25 mouse cellular contexts compared by ENCODE assay signal in the genomic region with DNA sequence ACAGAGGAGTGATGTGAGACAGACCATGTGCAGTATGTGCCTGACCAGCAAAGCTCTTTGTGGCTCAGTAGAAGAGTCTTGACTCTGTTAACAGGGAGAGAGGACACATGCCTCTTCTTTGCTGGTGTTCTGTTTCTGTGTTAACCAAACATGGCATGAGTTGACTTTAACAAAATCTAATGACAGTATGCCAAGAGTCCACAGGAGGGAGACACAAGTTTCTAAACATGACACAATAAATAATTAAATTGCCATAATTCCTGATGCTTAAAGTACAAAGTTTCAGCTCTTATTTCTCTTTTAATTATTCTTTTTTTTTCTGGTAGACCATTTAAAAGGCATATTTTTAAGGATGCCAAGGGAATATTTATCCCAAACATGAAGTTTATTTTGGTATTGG.
DNase-seq lines count a peak whose midpoint lies in the region; ATAC-seq and TF ChIP-seq lines count a peak whose summit lies in the region.
"Had no signal": no experiment of that assay in that cellular context is flagged by ENCODE, and none has a peak within 500 bp of the region (broad histone marks: within the 10 kb centered on the region; RNA-seq: fewer than 3 reads in every experiment).

No protein-coding gene starts in this region.

- no peak overlapping the region for H3K27ac ChIP-seq in forebrain, postnatal 0 days (ENCODE audit: low read depth, low read length)
- H3K27ac ChIP-seq in forebrain, embryonic 10.5 days: no peak overlapping the region
- H3K27ac ChIP-seq in kidney, postnatal 0 days: no peak overlapping the region
- H3K27ac ChIP-seq in kidney, embryonic 14.5 days (ENCODE audit: low read depth, low read length): no peak overlapping the region
- no peak overlapping the region for H3K27ac ChIP-seq in left cerebral cortex, adult 2 months
- H3K27ac ChIP-seq in midbrain, postnatal 0 days (ENCODE audit: low read depth, low read length): no peak overlapping the region
- H3K27ac ChIP-seq in midbrain, embryonic 16.5 days (ENCODE audit: low read length): no peak overlapping the region
- H3K27ac ChIP-seq: embryonic facial prominence, embryonic 10.5 days; embryonic facial prominence, embryonic 12.5 days; forebrain, embryonic 12.5 days had no signal

- H3K9me3 ChIP-seq in forebrain, postnatal 0 days (ENCODE audit: low read length): no peaks in the 10 kb centered on the region
- H3K9me3 ChIP-seq in forebrain, embryonic 10.5 days: no peaks in the 10 kb centered on the region
- H3K9me3 ChIP-seq in kidney, postnatal 0 days (replicated peaks; ENCODE audit: low read length): no peaks in the 10 kb centered on the region
- H3K9me3 ChIP-seq in kidney, embryonic 14.5 days (ENCODE audit: control insufficient read depth, low read length): no peaks in the 10 kb centered on the region
- H3K9me3 ChIP-seq in midbrain, postnatal 0 days (ENCODE audit: low read length): no peaks in the 10 kb centered on the region
- H3K9me3 ChIP-seq in midbrain, embryonic 16.5 days (replicated peaks; ENCODE audit: control insufficient read depth, low read length, poor library complexity, severe bottlenecking): no peaks in the 10 kb centered on the region
- H3K9me3 ChIP-seq: embryonic facial prominence, embryonic 10.5 days; embryonic facial prominence, embryonic 12.5 days; forebrain, embryonic 12.5 days had no signal

- no peaks in the 10 kb centered on the region for H3K36me3 ChIP-seq in forebrain, postnatal 0 days (ENCODE audit: insufficient read depth)
- H3K36me3 ChIP-seq in forebrain, embryonic 10.5 days (replicated peaks): no peaks in the 10 kb centered on the region
- H3K36me3 ChIP-seq in kidney, postnatal 0 days (ENCODE audit: insufficient read depth, low read length): no peaks in the 10 kb centered on the region
- no peaks in the 10 kb centered on the region for H3K36me3 ChIP-seq in kidney, embryonic 14.5 days (ENCODE audit: control insufficient read depth, insufficient read depth, low read length)
- no peaks in the 10 kb centered on the region for H3K36me3 ChIP-seq in midbrain, postnatal 0 days (ENCODE audit: insufficient read depth, low read length)
- H3K36me3 ChIP-seq in midbrain, embryonic 16.5 days (ENCODE audit: control insufficient read depth, insufficient read depth, low read length): no peaks in the 10 kb centered on the region
- H3K36me3 ChIP-seq: embryonic facial prominence, embryonic 10.5 days; embryonic facial prominence, embryonic 12.5 days; forebrain, embryonic 12.5 days; G1E had no signal

- peak; percentile 6; the same call in 1 of the 2 replicates for TF ChIP-seq CTCF in forebrain, postnatal 0 days (IDR thresholded peaks at IDR 0.05; ENCODE audit: low read depth)
- 0 out of 2 replicates have a peak, but pooled peaks have one; percentile 17 for TF ChIP-seq CTCF in kidney, postnatal 0 days (IDR thresholded peaks at IDR 0.05; ENCODE audit: low read depth)
- peak; percentile 3 for TF ChIP-seq CTCF in left cerebral cortex, adult 2 months (IDR thresholded peaks at IDR 0.05)
- TF ChIP-seq CTCF in midbrain, postnatal 0 days (IDR thresholded peaks at IDR 0.05): peak; percentile 53

- no peak overlapping the region for H3K4me3 ChIP-seq in forebrain, postnatal 0 days (ENCODE audit: low read depth, low read length)
- H3K4me3 ChIP-seq in forebrain, embryonic 10.5 days: no peak overlapping the region
- H3K4me3 ChIP-seq in kidney, postnatal 0 days (replicated peaks; ENCODE audit: low read depth, low read length): no peak overlapping the region
- no peak overlapping the region for H3K4me3 ChIP-seq in kidney, embryonic 14.5 days (ENCODE audit: low read length)
- no peak overlapping the region for H3K4me3 ChIP-seq in left cerebral cortex, adult 2 months
- H3K4me3 ChIP-seq in midbrain, postnatal 0 days (ENCODE audit: low read depth, low read length): no peak overlapping the region
- no peak overlapping the region for H3K4me3 ChIP-seq in midbrain, embryonic 16.5 days (ENCODE audit: low read depth, low read length)
- H3K4me3 ChIP-seq: embryonic facial prominence, embryonic 10.5 days; embryonic facial prominence, embryonic 12.5 days; forebrain, embryonic 12.5 days had no signal

- intact Hi-C loops in left cerebral cortex, adult 2 months (cut with DNase I): no loop called here
- intact Hi-C loops in left cerebral cortex, postnatal 10 days (cut with DNase I): no loop called here

- DNase-seq in forebrain, postnatal 0 days: no peak
- no peak for DNase-seq in forebrain, embryonic 10.5 days (ENCODE audit: extremely low spot score, low spot score)
- peak; percentile 4 for DNase-seq in kidney, postnatal 0 days (ENCODE audit: low spot score)
- DNase-seq in left cerebral cortex, adult 2 months (ENCODE audit: extremely low spot score in 1 of 2, low spot score in 2 of 2): no peak
- no peak for DNase-seq in left cerebral cortex, postnatal 10 days (ENCODE audit: extremely low spot score in 1 of 2, low spot score in 2 of 2)
- peak; percentile 20 for DNase-seq in midbrain, postnatal 0 days (ENCODE audit: low spot score)
- DNase-seq: adrenal gland, adult 8-10 months; adrenal gland, postnatal 14 days; adrenal gland, postnatal 36 days; B cell, adult 2 months; cerebellum, adult 11-12 months; cerebellum, adult 2 months; cerebellum, adult 9-10 months; cerebellum, postnatal 25 days had no signal

- no peak overlapping the region for H3K4me2 ChIP-seq in forebrain, postnatal 0 days (ENCODE audit: low read depth)
- H3K4me2 ChIP-seq in kidney, postnatal 0 days (ENCODE audit: low read length): no peak overlapping the region
- H3K4me2 ChIP-seq in kidney, embryonic 14.5 days (replicated peaks; ENCODE audit: low read depth, low read length): no peak overlapping the region
- H3K4me2 ChIP-seq in midbrain, postnatal 0 days (ENCODE audit: low read depth, low read length, poor library complexity, severe bottlenecking): no peak overlapping the region
- no peak overlapping the region for H3K4me2 ChIP-seq in midbrain, embryonic 16.5 days (ENCODE audit: low read length)
- H3K4me2 ChIP-seq: embryonic facial prominence, embryonic 12.5 days; forebrain, embryonic 12.5 days had no signal

- no peak overlapping the region for H3K9ac ChIP-seq in forebrain, postnatal 0 days
- H3K9ac ChIP-seq in kidney, postnatal 0 days (ENCODE audit: low read depth, low read length): no peak overlapping the region
- H3K9ac ChIP-seq in kidney, embryonic 14.5 days (ENCODE audit: low read depth, low read length): no peak overlapping the region
- H3K9ac ChIP-seq in midbrain, postnatal 0 days (replicated peaks; ENCODE audit: low read length, poor library complexity, severe bottlenecking): no peak overlapping the region
- H3K9ac ChIP-seq in midbrain, embryonic 16.5 days (ENCODE audit: low read depth, low read length): no peak overlapping the region
- H3K9ac ChIP-seq: embryonic facial prominence, embryonic 12.5 days; forebrain, embryonic 12.5 days had no signal

- H3K27me3 ChIP-seq in forebrain, postnatal 0 days (ENCODE audit: insufficient read depth, low read length): no peaks in the 10 kb centered on the region
- H3K27me3 ChIP-seq in forebrain, embryonic 10.5 days (ENCODE audit: poor library complexity, severe bottlenecking): no peaks in the 10 kb centered on the region
- no peaks in the 10 kb centered on the region for H3K27me3 ChIP-seq in kidney, postnatal 0 days (ENCODE audit: insufficient read depth, low read length)
- no peaks in the 10 kb centered on the region for H3K27me3 ChIP-seq in kidney, embryonic 14.5 days (ENCODE audit: control insufficient read depth, insufficient read depth, low read length)
- no peaks in the 10 kb centered on the region for H3K27me3 ChIP-seq in midbrain, postnatal 0 days (ENCODE audit: insufficient read depth, low read length)
- H3K27me3 ChIP-seq in midbrain, embryonic 16.5 days (ENCODE audit: control insufficient read depth, insufficient read depth, low read depth, low read length): no peaks in the 10 kb centered on the region
- H3K27me3 ChIP-seq: CH12.LX; embryonic facial prominence, embryonic 12.5 days; forebrain, embryonic 12.5 days; Patski had no signal

- ATAC-seq in forebrain, postnatal 0 days: no peak
- ATAC-seq in kidney, postnatal 0 days (replicated peaks; ENCODE audit: low FRiP score, low read depth): no peak
- no peak for ATAC-seq in kidney, embryonic 14.5 days (ENCODE audit: low FRiP score, low TSS enrichment)
- no peak for ATAC-seq in midbrain, postnatal 0 days (ENCODE audit: low FRiP score)
- ATAC-seq in midbrain, embryonic 16.5 days: no peak
- ATAC-seq: activated CD4-positive, CD25-positive, alpha-beta regulatory T cell, adult 4 months; CD4-positive, CD25-positive, alpha-beta regulatory T cell, adult 4 months; forebrain, embryonic 14.5 days; Patski had no signal

- H3K4me1 ChIP-seq in forebrain, postnatal 0 days (ENCODE audit: insufficient read depth): no peaks in the 10 kb centered on the region
- H3K4me1 ChIP-seq in forebrain, embryonic 10.5 days: peaks cover 19% of the 10 kb centered on the region
- no peaks in the 10 kb centered on the region for H3K4me1 ChIP-seq in kidney, postnatal 0 days (replicated peaks; ENCODE audit: insufficient read depth, low read length)
- H3K4me1 ChIP-seq in kidney, embryonic 14.5 days (ENCODE audit: control insufficient read depth, insufficient read depth, low read length): no peaks in the 10 kb centered on the region
- H3K4me1 ChIP-seq in midbrain, postnatal 0 days (ENCODE audit: insufficient read depth, low read length): no peaks in the 10 kb centered on the region
- 0 out of 2 replicates have a peak, but pooled peaks cover 6% of the 10 kb centered on the region for H3K4me1 ChIP-seq in midbrain, embryonic 16.5 days (ENCODE audit: control insufficient read depth, insufficient read depth, low read length)

Comparison
In these comparisons a context has a peak if more than half of its experiments do, and no peak if none do; other contexts are left out.
1. DNase-seq: peak in kidney, postnatal 0 days (single experiment) and midbrain, postnatal 0 days (single experiment); none in forebrain, postnatal 0 days (single experiment), forebrain, embryonic 10.5 days (single experiment), left cerebral cortex, adult 2 months (0 of 2) and left cerebral cortex, postnatal 10 days (0 of 2).
2. CTCF ChIP-seq: peak in every context shown above with its lines; median percentile 53 in midbrain, postnatal 0 days; 17 in kidney, postnatal 0 days; 6 in forebrain, postnatal 0 days; 3 in left cerebral cortex, adult 2 months.